Comparison of ENCODE assay signal across 20 mouse cellular contexts in genomic region chr11:91333056-91333455, GRCm38 (mm10).
DNase-seq lines count a peak whose midpoint lies in the region; ATAC-seq and TF ChIP-seq lines count a peak whose summit lies in the region.
"Had no signal": no experiment of that assay in that cellular context is flagged by ENCODE, and none has a peak within 500 bp of the region (broad histone marks: within the 10 kb centered on the region; RNA-seq: fewer than 3 reads in every experiment).

No protein-coding gene starts in this region.

- no peak overlapping the region for H3K4me3 ChIP-seq in forebrain, embryonic 11.5 days (ENCODE audit: low read depth, low read length)
- no peak overlapping the region for H3K4me3 ChIP-seq in forebrain, embryonic 10.5 days
- H3K4me3 ChIP-seq in forebrain, embryonic 12.5 days (replicated peaks): no peak overlapping the region
- no peak overlapping the region for H3K4me3 ChIP-seq in forebrain, embryonic 16.5 days (replicated peaks; ENCODE audit: low read length)
- H3K4me3 ChIP-seq in liver, postnatal 0 days (ENCODE audit: low read depth, low read length): no peak overlapping the region
- H3K4me3 ChIP-seq: embryonic facial prominence, embryonic 10.5 days; heart, embryonic 12.5 days; hindbrain, embryonic 10.5 days; intestine, embryonic 15.5 days had no signal

- H3K27ac ChIP-seq in forebrain, embryonic 11.5 days (ENCODE audit: low read depth, low read length): no peak overlapping the region
- no peak overlapping the region for H3K27ac ChIP-seq in forebrain, embryonic 10.5 days
- no peak overlapping the region for H3K27ac ChIP-seq in forebrain, embryonic 12.5 days
- H3K27ac ChIP-seq in forebrain, embryonic 16.5 days (ENCODE audit: low read length): no peak overlapping the region
- no peak overlapping the region for H3K27ac ChIP-seq in liver, postnatal 0 days (ENCODE audit: low read depth)
- H3K27ac ChIP-seq: embryonic facial prominence, embryonic 10.5 days; hindbrain, embryonic 10.5 days; hindbrain, embryonic 14.5 days; intestine, embryonic 15.5 days had no signal

- peak; percentile 51 for DNase-seq in forebrain, embryonic 11.5 days (ENCODE audit: low spot score)
- no peak for DNase-seq in forebrain, embryonic 10.5 days (ENCODE audit: extremely low spot score, low spot score)
- peak; percentile 12 for DNase-seq in telencephalon, adult 2 months (ENCODE audit: low read depth, low spot score)
- DNase-seq in liver, postnatal 0 days: no peak
- no peak for DNase-seq in urinary bladder, postnatal 10 days (ENCODE audit: low spot score)
- no peak for DNase-seq in left cerebral cortex, postnatal 36 days (ENCODE audit: low spot score in 2 of 2)
- DNase-seq: adrenal gland, postnatal 36 days; B cell, adult 2 months; cerebellum, adult 2 months; cerebellum, postnatal 10 days; gastrocnemius, postnatal 25 days had no signal

- no peak for TF ChIP-seq EP300 in liver, postnatal 0 days (IDR thresholded peaks at IDR 0.05; ENCODE audit: low read depth)

- H3K9ac ChIP-seq in forebrain, embryonic 11.5 days (ENCODE audit: low read length): no peak overlapping the region
- no peak overlapping the region for H3K9ac ChIP-seq in forebrain, embryonic 12.5 days
- H3K9ac ChIP-seq in forebrain, embryonic 16.5 days (replicated peaks; ENCODE audit: low read depth, low read length): no peak overlapping the region
- H3K9ac ChIP-seq in liver, postnatal 0 days (replicated peaks): no peak overlapping the region
- H3K9ac ChIP-seq: heart, embryonic 12.5 days; hindbrain, embryonic 14.5 days; intestine, embryonic 15.5 days had no signal

- intact Hi-C loops in left cerebral cortex, postnatal 36 days (cut with DNase I): no loop called here

- no peaks in the 10 kb centered on the region for H3K36me3 ChIP-seq in forebrain, embryonic 11.5 days (ENCODE audit: control insufficient read depth, insufficient read depth, low read length)
- no peaks in the 10 kb centered on the region for H3K36me3 ChIP-seq in forebrain, embryonic 10.5 days (replicated peaks)
- no peaks in the 10 kb centered on the region for H3K36me3 ChIP-seq in forebrain, embryonic 12.5 days (replicated peaks)
- no peaks in the 10 kb centered on the region for H3K36me3 ChIP-seq in forebrain, embryonic 16.5 days (ENCODE audit: control insufficient read depth, insufficient read depth)
- no peaks in the 10 kb centered on the region for H3K36me3 ChIP-seq in liver, postnatal 0 days (replicated peaks; ENCODE audit: insufficient read depth, low read length)
- H3K36me3 ChIP-seq: embryonic facial prominence, embryonic 10.5 days; G1E; heart, embryonic 12.5 days; hindbrain, embryonic 10.5 days; intestine, embryonic 15.5 days had no signal

- H3K27me3 ChIP-seq in forebrain, embryonic 11.5 days (ENCODE audit: control insufficient read depth, insufficient read depth, low read length): no peaks in the 10 kb centered on the region
- no peaks in the 10 kb centered on the region for H3K27me3 ChIP-seq in forebrain, embryonic 10.5 days (ENCODE audit: poor library complexity, severe bottlenecking)
- no peaks in the 10 kb centered on the region for H3K27me3 ChIP-seq in forebrain, embryonic 12.5 days
- no peaks in the 10 kb centered on the region for H3K27me3 ChIP-seq in forebrain, embryonic 16.5 days (replicated peaks; ENCODE audit: control insufficient read depth, insufficient read depth, low read length)
- H3K27me3 ChIP-seq in liver, postnatal 0 days (ENCODE audit: insufficient read depth, low read length): no peaks in the 10 kb centered on the region
- H3K27me3 ChIP-seq: heart, embryonic 12.5 days; intestine, embryonic 15.5 days had no signal

- H3K4me1 ChIP-seq in forebrain, embryonic 11.5 days (replicated peaks; ENCODE audit: control insufficient read depth, insufficient read depth, low read length): no peaks in the 10 kb centered on the region
- peaks cover 18% of the 10 kb centered on the region; the same call in 1 of the 2 replicates for H3K4me1 ChIP-seq in forebrain, embryonic 10.5 days
- H3K4me1 ChIP-seq in forebrain, embryonic 12.5 days: peaks cover 3% of the 10 kb centered on the region; the same call in 1 of the 2 replicates
- no peaks in the 10 kb centered on the region for H3K4me1 ChIP-seq in forebrain, embryonic 16.5 days (replicated peaks; ENCODE audit: control insufficient read depth, insufficient read depth, low read length)
- no peaks in the 10 kb centered on the region for H3K4me1 ChIP-seq in liver, postnatal 0 days (ENCODE audit: insufficient read depth)
- H3K4me1 ChIP-seq: embryonic facial prominence, embryonic 10.5 days; heart, embryonic 12.5 days; intestine, embryonic 15.5 days had no signal

- WGBS in forebrain, embryonic 11.5 days: 36% methylated on average over 3 of the region's 3 CpGs
- WGBS in forebrain, embryonic 10.5 days: 42% methylated on average over 3 of the region's 3 CpGs
- WGBS in forebrain, embryonic 12.5 days: 12% methylated on average over 3 of the region's 3 CpGs
- WGBS in forebrain, embryonic 16.5 days: 9% methylated on average over 3 of the region's 3 CpGs
- WGBS in liver, postnatal 0 days (ENCODE audit: insufficient replicate concordance): 77% methylated on average over 3 of the region's 3 CpGs

- ATAC-seq in forebrain, embryonic 11.5 days (replicated peaks; ENCODE audit: low FRiP score): peak; percentile 80
- ATAC-seq in forebrain, embryonic 12.5 days (ENCODE audit: low FRiP score): peak; percentile 78; the same call in 1 of the 2 replicates
- peak; percentile 80 for ATAC-seq in forebrain, embryonic 16.5 days
- ATAC-seq in liver, postnatal 0 days: no peak
- ATAC-seq: CD4-positive, CD25-positive, alpha-beta regulatory T cell, adult 4 months; intestine, embryonic 15.5 days had no signal

- no peak overlapping the region for H3K4me2 ChIP-seq in forebrain, embryonic 11.5 days (ENCODE audit: low read depth, low read length, severe bottlenecking)
- H3K4me2 ChIP-seq in forebrain, embryonic 12.5 days: no peak overlapping the region
- H3K4me2 ChIP-seq in forebrain, embryonic 16.5 days (ENCODE audit: low read length): no peak overlapping the region
- no peak overlapping the region for H3K4me2 ChIP-seq in liver, postnatal 0 days (ENCODE audit: low read depth, low read length)
- H3K4me2 ChIP-seq: heart, embryonic 12.5 days; hindbrain, embryonic 14.5 days; intestine, embryonic 15.5 days had no signal

- no peak for TF ChIP-seq CTCF in liver, postnatal 0 days (IDR thresholded peaks at IDR 0.05; ENCODE audit: low read depth)

- H3K9me3 ChIP-seq in forebrain, embryonic 11.5 days (ENCODE audit: control insufficient read depth, low read length): no peaks in the 10 kb centered on the region
- H3K9me3 ChIP-seq in forebrain, embryonic 10.5 days: no peaks in the 10 kb centered on the region
- H3K9me3 ChIP-seq in forebrain, embryonic 12.5 days: no peaks in the 10 kb centered on the region
- H3K9me3 ChIP-seq in forebrain, embryonic 16.5 days (ENCODE audit: control insufficient read depth, low read length): no peaks in the 10 kb centered on the region
- no peaks in the 10 kb centered on the region for H3K9me3 ChIP-seq in liver, postnatal 0 days (ENCODE audit: low read length)
- H3K9me3 ChIP-seq: embryonic facial prominence, embryonic 10.5 days; heart, embryonic 12.5 days; hindbrain, embryonic 10.5 days; intestine, embryonic 15.5 days had no signal

Comparison
In these comparisons a context has a peak if more than half of its experiments do, and no peak if none do; other contexts are left out.
1. DNase-seq: peak in forebrain, embryonic 11.5 days (single experiment) and telencephalon, adult 2 months (single experiment); none in forebrain, embryonic 10.5 days (single experiment), liver, postnatal 0 days (single experiment), urinary bladder, postnatal 10 days (single experiment) and left cerebral cortex, postnatal 36 days (0 of 2).